Mouse (Mus musculus) T-helper 1 cell (primary cell): ENCODE results near the gene Atg16l2.

Experiments used
- in situ Hi-C: fragments of 300-600 bp; cut with MboI, MseI; formaldehyde crosslinking; loops from one replicate; pipeline ENCODE4 v1.15.1; 2025; ENCODE audit warnings: high pct_unique_total_duplicates

The Atg16l2 gene

DNA sequence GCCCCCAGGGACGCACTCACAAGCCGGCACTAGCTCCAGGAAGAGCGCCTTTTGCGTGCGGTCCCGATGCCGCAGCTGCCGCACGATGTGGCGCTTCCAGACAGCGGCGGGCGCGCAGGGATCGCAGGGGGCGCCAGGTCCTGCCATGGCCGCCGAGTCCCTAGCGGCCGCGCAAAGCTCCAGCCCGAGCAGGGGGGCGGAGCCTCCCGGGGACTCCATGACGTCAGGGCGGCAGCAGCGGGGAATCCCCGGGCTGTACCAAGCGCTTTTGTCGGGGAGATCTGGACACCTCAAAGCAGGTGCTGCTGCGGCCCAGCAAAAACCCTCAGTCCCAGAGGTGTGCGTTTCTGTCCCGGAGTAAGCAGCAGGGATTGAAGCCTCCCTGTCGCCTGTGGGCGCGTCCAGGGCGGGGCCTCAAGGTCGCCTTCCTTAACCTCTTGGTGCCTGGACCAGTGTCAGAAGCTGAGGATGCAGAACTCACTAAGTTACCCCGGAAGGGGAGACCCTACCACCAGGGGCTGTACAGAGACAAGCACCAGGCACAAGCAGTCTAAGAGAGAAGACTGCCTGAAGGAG lies at the start of gene Atg16l2:
Atg16l2 (minus strand) TSS at position 371 of the 576 bp plus-strand sequence.
- in situ Hi-C loops: loop anchor here (10.0 kb wide), 1 partner anchor 653 kb away; no protein-coding TSS in a partner anchor

DNA sequence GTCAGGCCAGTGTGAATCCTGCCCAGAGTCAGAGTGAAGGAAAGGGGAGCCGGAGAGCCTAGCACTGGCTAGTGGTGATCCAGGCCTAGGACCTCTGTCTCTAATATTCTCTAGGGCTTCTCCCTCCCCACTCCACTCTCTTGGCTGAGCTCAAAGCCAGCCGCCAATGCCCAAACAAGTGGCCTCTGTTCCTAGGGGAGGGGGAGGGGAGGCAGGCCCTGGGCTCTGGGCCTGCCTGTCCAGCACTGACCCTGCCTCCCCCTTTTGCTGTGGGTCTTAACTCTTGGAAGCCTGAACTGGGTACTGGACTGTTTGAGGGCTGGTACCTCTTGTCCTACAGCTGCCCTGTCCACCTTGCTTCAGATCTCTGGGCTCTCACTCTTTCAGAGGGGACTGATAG lies 47.8 kb upstream of the Atg16l2 start:
- in situ Hi-C loops: no loop called here

DNA sequence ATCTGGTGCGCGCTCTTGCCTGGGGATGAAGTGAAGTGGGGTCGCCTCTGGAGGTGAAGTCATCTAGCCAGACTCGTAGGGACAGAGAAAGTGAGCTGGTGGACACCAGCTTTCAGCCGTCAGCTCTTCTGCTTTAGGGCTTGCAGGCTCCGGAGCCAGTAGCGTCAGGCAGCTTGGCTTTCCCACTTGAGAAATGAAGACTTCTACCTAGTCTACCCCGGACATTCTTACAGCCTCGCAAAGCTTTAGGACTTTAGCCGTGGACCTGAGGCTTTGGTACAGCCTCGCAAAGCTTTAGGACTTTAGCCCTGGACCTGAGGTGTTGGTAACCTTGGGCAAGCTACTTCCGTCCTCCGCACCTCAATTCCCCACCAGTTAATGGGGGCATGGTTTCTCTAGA lies 46.3 kb upstream of the Atg16l2 start:
- in situ Hi-C loops: no loop called here

DNA sequence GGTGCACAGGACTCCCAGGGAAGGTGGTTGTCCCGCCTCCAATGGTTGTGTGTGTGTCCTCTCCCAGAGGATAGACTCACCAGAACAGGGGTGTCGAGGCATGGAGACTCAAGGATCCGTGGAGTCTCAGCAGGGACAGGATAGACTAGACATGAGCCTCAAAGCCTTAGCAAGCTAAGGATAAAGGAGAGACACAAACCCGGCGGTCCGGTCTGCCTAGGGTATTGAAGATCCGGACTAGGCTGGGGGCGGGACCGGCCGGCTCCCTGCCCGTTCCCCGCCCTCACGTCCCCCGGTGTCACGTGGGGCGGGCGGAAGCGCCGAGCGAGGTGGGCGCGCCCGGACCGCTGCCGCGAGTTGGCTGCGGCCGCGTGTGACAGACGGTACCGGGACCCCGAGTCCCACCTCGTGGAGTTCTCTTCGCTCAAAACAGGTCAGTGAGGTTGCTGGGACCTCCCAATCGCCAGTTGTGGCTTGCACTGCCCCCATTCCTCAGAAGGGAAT lies 45.8 kb upstream of the Atg16l2 start, which contains the start of gene Arap1:
Arap1 (plus strand) TSS at position 301 of the 504 bp plus-strand sequence.
- in situ Hi-C loops: no loop called here

DNA sequence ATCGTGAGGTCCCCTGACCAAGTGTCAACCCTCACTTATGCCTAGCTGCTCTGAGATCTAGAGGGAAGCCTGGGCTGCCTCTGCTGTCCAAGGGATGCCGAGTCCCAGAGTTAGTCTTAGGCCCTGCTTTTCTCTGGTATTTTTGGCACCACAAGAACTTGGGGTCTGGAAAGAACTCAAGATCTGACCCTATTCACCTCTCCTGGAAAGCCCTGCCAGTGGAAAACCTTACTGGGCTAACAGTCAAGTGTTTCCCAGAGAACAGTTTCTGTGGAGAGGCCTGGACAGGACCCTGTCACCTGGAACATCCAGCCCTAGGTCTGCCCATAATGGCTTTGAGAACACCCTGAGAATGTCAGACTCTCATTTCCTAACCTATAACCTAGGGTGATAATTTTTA lies 44.9 kb upstream of the Atg16l2 start:
- in situ Hi-C loops: no loop called here

DNA sequence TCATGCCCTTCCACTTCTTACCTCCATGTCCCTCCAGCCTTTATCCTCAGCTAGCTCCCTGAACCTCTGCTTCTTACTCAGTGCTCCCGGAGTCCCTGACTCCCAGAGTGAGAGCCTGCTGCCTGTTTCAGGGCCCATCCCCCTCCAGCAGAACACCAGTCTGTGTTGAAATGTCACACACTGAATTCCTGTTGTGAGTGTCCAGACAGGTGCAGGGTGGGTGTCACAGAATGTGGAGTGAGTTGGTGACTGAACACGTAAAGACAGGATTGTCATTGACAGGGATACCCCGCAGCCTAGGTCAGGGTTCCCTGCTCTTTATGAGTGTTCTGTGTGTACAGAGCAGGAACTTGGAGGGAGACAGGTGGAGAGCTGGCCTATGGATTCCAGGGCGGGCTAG lies 42.8 kb upstream of the Atg16l2 start:
- in situ Hi-C loops: no loop called here

DNA sequence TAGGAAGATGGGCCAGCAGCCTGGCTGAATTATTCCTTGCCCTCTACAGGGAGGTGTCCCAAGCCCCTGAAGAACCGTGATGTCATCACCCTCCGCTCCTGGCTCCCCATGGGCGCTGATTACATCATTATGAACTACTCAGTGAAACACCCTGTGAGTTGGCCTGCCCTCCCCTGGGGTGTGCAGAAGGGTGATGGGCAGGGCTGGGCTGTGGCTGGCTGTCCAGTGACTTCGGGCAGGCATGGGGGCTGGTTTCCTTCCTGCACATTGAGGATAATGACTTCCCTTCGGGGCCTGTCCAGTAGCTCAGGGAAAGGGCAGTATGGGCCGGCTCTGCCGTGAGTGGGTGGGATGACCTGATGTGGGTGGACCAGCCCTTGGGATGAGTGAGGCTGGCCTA lies 41.1 kb upstream of the Atg16l2 start:
- in situ Hi-C loops: no loop called here

- in situ Hi-C loops: no loop called here
These were observed 39.4 kb upstream of the Atg16l2 start for GRCm38 (mm10) chr7:101341405-101341804.

- in situ Hi-C loops: no loop called here
These were observed 35.4 kb upstream of the Atg16l2 start for GRCm38 (mm10) chr7:101337401-101337800.

- in situ Hi-C loops: no loop called here
These were observed 34.6 kb upstream of the Atg16l2 start for GRCm38 (mm10) chr7:101336686-101337085.

DNA sequence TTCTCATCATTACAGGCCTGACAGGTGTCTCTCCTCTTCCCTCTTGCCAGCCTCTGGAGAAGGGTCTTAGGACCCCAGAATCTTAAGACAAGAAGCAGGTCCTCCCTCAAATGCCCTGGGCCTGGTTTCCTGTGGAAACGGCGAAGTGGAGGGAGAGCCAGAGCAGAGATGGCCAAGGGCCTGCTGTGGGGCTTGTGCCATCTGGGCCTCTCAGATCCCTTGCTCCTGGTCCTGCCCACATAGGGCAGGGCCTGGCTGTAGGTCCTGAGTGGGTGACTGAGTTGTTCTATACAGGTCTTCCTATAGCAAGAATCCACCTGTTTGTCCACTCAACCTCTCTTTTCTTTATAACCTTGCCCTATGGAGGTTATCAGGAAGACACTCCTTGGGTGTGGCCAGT lies 33.2 kb upstream of the Atg16l2 start:
- in situ Hi-C loops: no loop called here

GRCm38 (mm10) chr7:101332045-101332831 lies 30.2 kb upstream of the Atg16l2 start:
- in situ Hi-C loops: no loop called here

- in situ Hi-C loops: no loop called here
These were observed 28.8 kb upstream of the Atg16l2 start for GRCm38 (mm10) chr7:101330841-101331173.

DNA sequence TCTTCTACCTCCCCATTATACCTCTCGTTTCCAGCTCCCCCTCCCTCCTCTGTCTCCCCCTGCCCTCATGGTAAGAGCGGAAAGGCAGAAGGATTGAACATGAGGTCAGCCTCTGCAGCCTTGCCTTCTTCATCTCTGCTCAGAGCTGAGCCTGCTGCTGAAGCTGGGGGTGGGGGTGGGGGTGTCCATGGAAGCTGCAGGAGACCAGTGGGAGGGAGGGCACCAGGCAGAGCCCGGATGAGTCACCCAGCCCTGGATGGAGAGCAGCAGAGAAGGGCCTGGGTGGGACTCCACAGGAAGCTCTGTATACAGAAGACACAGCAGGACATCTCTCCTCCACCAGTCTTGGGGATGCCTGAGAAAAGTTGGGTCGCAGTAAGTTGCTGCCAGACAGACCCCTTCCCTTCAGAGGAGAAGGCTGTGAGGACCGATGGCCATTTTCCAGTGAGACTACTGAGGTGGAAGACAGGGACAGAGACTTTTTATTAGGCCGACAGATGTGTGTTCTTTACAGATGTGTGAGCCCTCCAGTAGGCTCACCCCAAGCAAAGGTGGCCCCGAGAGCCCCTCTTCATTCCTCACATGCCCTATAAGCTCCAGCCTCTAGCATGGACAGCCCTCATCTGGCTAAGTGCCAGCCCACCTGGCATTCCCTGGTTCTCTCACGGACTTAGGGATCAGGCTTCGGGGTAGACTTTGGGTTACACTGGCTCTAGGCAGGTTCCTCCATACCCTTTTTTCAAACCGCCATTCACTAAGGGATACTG lies 28.2 kb upstream of the Atg16l2 start:
- in situ Hi-C loops: no loop called here

DNA sequence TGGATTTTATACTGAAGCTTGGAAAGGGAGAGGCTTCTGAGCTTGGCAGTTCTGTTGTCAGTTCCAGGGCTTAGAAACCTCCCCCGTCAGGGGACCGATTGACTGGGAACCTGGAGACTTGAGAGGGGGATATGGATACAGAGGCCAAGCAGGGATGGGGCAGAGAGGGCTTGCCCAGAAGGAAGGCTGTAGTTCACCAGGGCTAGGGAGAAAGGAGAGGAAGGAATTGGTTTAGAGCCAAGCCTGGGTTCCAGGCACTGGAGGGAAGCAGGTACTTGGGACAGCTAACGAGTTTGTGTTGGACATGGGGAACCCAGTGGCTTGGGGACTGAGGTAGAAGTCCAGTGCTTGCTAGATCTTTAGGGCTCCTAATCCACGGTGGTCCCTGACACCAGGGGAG lies 27.6 kb upstream of the Atg16l2 start:
- in situ Hi-C loops: no loop called here

DNA sequence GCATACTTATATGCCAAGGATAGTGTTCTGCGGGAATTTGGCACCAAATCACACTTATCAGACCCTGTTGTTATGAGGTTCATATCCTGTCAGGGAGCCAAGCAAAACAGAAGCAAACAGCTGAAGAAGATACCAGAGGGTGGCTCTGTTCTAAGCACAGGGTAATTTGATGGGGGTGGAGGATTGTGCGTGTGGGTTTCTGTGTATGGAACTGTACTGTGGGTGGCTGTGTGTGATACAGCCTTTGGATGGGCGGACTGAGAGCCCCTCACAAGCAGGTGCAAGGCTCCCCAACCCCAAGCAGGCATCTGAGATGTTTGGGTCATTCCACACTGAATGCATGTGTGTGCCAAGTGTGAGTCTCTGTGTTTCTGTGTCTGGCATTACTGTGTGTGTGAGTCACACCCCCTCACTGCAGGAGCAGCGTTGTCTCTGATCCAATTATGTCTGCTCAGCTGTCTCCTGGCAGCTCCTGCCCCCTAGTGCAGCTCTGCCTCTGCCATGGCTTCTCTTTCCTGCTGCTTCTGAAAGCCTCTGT lies 26.6 kb upstream of the Atg16l2 start:
- in situ Hi-C loops: no loop called here

- in situ Hi-C loops: no loop called here
These were observed 25.7 kb upstream of the Atg16l2 start for GRCm38 (mm10) chr7:101327786-101328185.

GRCm38 (mm10) chr7:101327263-101327662 lies 25.2 kb upstream of the Atg16l2 start:
- in situ Hi-C loops: no loop called here

DNA sequence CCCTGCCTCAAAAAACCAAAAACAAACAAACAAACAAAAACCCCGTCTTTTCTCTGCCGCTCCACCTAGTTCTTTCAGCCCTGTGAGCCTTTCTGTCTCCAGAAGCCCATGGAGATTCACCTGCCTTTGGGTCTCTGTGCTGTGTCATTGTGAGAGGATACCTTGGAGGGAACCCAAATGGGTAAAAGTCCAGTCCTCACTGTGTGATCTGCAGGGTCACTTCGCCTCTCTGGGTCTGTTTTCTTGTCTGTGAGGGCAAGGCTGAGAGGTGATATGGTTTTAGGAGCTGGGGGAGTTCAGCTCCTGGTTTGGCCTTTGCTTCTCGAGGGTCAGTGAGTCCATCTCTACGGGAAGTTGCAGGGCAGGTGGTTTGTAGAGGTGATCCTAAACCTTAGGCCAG lies 24.0 kb upstream of the Atg16l2 start:
- in situ Hi-C loops: no loop called here

DNA sequence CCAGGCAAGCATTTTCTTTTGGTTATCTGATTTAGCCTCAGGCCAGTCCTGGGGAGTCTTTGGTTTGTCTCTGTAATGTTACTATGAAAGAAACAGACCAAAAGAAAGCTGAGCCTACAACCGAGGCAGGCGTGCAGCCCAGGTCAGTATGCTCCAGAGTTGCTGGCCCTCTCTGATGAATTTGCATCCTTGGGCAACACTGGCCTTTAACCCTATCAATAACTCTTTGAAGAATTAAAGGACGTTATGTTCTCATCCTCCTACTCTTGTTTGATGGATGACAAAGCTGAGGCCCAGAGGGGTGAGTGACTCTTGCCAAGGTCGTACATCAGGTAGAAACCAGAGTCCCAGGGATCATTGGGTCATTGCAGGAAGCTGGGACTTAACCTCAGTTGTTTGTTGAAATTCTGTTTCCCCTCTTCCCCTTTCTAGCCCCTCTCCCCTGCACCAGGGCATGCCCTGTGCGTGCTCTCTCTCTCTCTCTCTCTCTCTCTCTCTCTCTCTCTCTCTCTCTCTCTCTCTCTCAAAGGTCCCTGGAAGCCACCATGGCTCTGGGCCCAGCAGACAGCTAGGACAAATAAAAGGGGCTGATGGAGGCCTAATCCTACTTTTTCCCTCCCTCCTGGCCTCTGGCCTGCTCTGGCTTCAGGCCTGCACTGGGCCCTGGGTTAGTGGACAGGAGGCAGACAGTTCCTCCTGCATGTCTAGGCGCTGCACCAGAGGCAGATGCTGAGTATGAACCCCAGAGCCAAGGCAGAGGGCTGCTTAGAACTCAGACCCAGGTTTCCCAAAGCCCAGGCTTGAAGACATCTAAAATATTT lies 22.3 kb upstream of the Atg16l2 start:
- in situ Hi-C loops: no loop called here

GRCm38 (mm10) chr7:101323141-101323594 lies 21.1 kb upstream of the Atg16l2 start:
- in situ Hi-C loops: no loop called here
